Mouse (Mus musculus) liver, adult 2 months (tissue): ENCODE results near the gene Myo18b.

Experiments
- CTCF ChIP-seq: fragments of 200-500 bp; IDR thresholded peaks from 2 replicates; pipeline ENCODE4 v1.5.1; 2011; ENCODE audit warnings: low read depth, low read length, control low read depth
- POLR2A ChIP-seq: fragments of 200-500 bp; IDR thresholded peaks from 2 replicates; pipeline ENCODE4 v1.6.1; 2011; ENCODE audit warnings: low read length, control low read depth; ENCODE audit not compliant: insufficient read depth; ENCODE audit errors: extremely low read depth

- no peak for TF ChIP-seq POLR2A
- TF ChIP-seq CTCF: no peak
These were observed 235.2 kb downstream of the Myo18b start for GRCm38 (mm10) chr5:112660924-112661431.
